Mouse (Mus musculus) erythroblast, embryonic 14.5 days (primary cell): ENCODE data around the gene Ifi27l2b. TPM values are rescaled to one million over a fixed set of nuclear protein-coding genes. Genes with fewer than 3 reads are reported as not detected.

Source experiments
- H3K27me3 ChIP-seq: 2 replicates; pipeline ENCODE4 v1.6.1; 2012; ENCODE audit warnings: inconsistent platforms; ENCODE audit not compliant: control insufficient read depth
- H3K36me3 ChIP-seq: 2 replicates; pipeline ENCODE4 v1.6.1; 2012; ENCODE audit warnings: mild to moderate bottlenecking, inconsistent platforms; ENCODE audit not compliant: control insufficient read depth
- H3K4me1 ChIP-seq: 2 replicates; pipeline ENCODE4 v1.6.1; 2012; ENCODE audit warnings: inconsistent platforms; ENCODE audit not compliant: control insufficient read depth
- H3K4me3 ChIP-seq: replicated peaks from 2 replicates; pipeline ENCODE3; 2012; ENCODE audit warnings: moderate library complexity, mild to moderate bottlenecking, inconsistent platforms
- H3K9me3 ChIP-seq: 2 replicates; pipeline ENCODE4 v1.6.1; 2012; ENCODE audit warnings: low read length, inconsistent platforms, mixed read lengths; ENCODE audit not compliant: control insufficient read depth
- GATA1 ChIP-seq: IDR thresholded peaks from 2 replicates; pipeline ENCODE4 v1.6.1; 2012; ENCODE audit warnings: low read length, inconsistent platforms, mixed read lengths
- TAL1 ChIP-seq: IDR thresholded peaks from 3 replicates; pipeline ENCODE4 v1.6.1; 2012; ENCODE audit warnings: low read length, inconsistent platforms, mixed read lengths
- polyA plus RNA-seq: library from polyadenylated mRNA; stranded (reverse); fragments of >175 nt; gene quantifications from 2 replicates; pipeline ENCODE4 v1.2.3, GENCODE M21; 2012

Ifi27l2b gene
- polyA plus RNA-seq, 1 experiment, result not detected

DNA sequence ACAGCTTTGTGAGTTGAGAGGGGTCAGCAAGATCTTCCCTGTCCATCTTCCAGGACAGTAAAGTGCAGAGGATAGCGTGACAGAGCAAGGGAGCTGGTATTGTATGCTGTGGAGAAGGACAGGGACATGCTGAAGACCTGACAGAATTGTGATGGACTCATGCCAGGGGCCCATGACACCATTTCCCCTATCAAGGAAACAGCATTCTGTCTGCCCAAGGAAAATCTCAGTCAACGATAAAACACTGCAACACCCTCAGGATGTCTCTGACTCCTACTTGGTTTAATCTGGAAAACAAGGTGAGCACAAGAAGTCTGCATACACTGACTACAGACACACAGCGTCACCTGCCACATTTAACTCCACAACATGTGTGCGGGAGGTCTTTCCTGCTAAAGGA lies 49.3 kb downstream of the Ifi27l2b start, which contains the start of gene 9330161L09Rik:
Gene 9330161L09Rik, minus strand, starts transcription at position 101 of the 400 bp plus-strand sequence.
- TF ChIP-seq TAL1, result no peak
- no peak for TF ChIP-seq GATA1
- no peaks in the 10 kb centered on the region for H3K27me3 ChIP-seq
- H3K4me3 ChIP-seq, result no peak within 1 kb of the TSS
- H3K9me3 ChIP-seq, result no peaks in the 10 kb centered on the region
- peaks cover 100% of the 10 kb centered on the region for H3K36me3 ChIP-seq
- H3K4me1 ChIP-seq, result peaks cover 2% of the 10 kb centered on the region; the same call in 1 of the 2 replicates

DNA sequence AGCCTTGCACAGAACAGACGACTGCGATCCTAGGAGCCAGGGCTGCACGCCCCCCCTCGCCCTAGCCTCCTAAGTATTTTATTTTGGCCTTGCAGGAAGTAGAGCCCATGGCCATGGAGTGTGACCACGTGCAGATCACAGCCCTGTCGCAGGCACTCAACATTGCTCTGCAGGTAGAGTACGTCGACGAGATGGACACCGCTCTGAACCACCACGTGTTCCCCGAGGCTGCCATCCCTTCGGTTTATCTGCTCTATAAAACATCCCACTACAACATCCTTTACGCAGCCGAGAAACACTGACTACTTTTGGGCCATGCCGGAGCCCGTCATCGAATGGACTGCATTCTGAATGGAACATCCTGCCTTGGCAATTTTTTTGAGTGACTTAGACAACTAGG lies 52.9 kb downstream of the Ifi27l2b start:
- H3K27me3 ChIP-seq, result no peaks in the 10 kb centered on the region
- peaks cover 6% of the 10 kb centered on the region; the same call in 1 of the 2 replicates for H3K4me1 ChIP-seq
- no peaks in the 10 kb centered on the region for H3K9me3 ChIP-seq
- TF ChIP-seq TAL1 (no peak), GATA1 (no peak)
- H3K4me3 ChIP-seq, result no peak overlapping the region
- peaks cover 100% of the 10 kb centered on the region for H3K36me3 ChIP-seq

Other genes with a start within 250 kb of the Ifi27l2b start
- gene Prima1, start 215.1 kb downstream of the Ifi27l2b start, polyA plus RNA-seq, result not detected in 2 replicates
- not detected in 2 replicates for gene Fam181a, start 146.2 kb downstream of the Ifi27l2b start, polyA plus RNA-seq
- 0.14 and 0.16 TPM in 2 replicates for gene Asb2, start 101.2 kb downstream of the Ifi27l2b start, polyA plus RNA-seq
- 1.5 and 1.9 TPM in 2 replicates for gene Otub2, start 68.5 kb downstream of the Ifi27l2b start, polyA plus RNA-seq
- gene 9330161L09Rik, start 49.4 kb downstream of the Ifi27l2b start, polyA plus RNA-seq, result not detected in 2 replicates
- gene Ddx24, start 31.4 kb downstream of the Ifi27l2b start, polyA plus RNA-seq, result 1.9 and 3.5 TPM in 2 replicates
- 0.08 TPM in 1 of 2 replicates, not detected in the other for gene Ifi27, start 23.0 kb downstream of the Ifi27l2b start, polyA plus RNA-seq
- 0.15 TPM in 1 of 2 replicates, not detected in the other for gene Ifi27l2a, start 13.5 kb downstream of the Ifi27l2b start, polyA plus RNA-seq
- not detected in 2 replicates for gene Ppp4r4, start 75.1 kb upstream of the Ifi27l2b start, polyA plus RNA-seq
- not detected in 2 replicates for gene Serpina10, start 174.2 kb upstream of the Ifi27l2b start, polyA plus RNA-seq
- gene Serpina6, start 200.0 kb upstream of the Ifi27l2b start, polyA plus RNA-seq, result 0.37 and 0.38 TPM in 2 replicates
- gene Serpina16, start 218.9 kb upstream of the Ifi27l2b start, polyA plus RNA-seq, result not detected in 2 replicates
- not detected in 2 replicates for gene Serpina1f, start 238.3 kb upstream of the Ifi27l2b start, polyA plus RNA-seq